Mouse (Mus musculus): ENCODE measurements around the gene Vta1. TPM values are rescaled to one million over a fixed set of nuclear protein-coding genes. Genes with fewer than 3 reads are reported as not detected.

Gene Vta1
- polyA plus RNA-seq, 1 experiment from 2014 or later, result 98.6 TPM

Other genes starting within 250 kb of the Vta1 start
- gene Adgrg6, start 159.9 kb downstream of the Vta1 start, polyA plus RNA-seq (2015; fragmentation: Nextera tagmentation; extraction: Ambion mirVana), result 1.4 and 2.0 TPM in 2 replicates
- gene Nmbr, start within 50 bp of the Vta1 start, polyA plus RNA-seq (2015; fragmentation: Nextera tagmentation; extraction: Ambion mirVana), result 0.09 TPM in 1 of 2 replicates, not detected in the other
- not detected in 2 replicates for gene Gje1, start 12.7 kb upstream of the Vta1 start, polyA plus RNA-seq (2015; fragmentation: Nextera tagmentation; extraction: Ambion mirVana)

All from intestine, embryonic 16.5 days (tissue).